Mouse (Mus musculus) spleen, embryonic (tissue): ENCODE data around the gene Vipr1.
"Not testable (repeated sequence)": the region's sequence is repeated elsewhere in the genome, so short reads cannot be mapped to it uniquely, and the experiment has no call there.

ENCODE experiments used
- CTCF ChIA-PET: fragments of 350-600 bp; sonication (Branson Sonifier 250); formaldehyde crosslinking; loops from one replicate; lab custom pipeline; 2022; lab: Charles Lee

Vipr1 gene

GRCm38 (mm10) chr9:121642401-121643181 is at the start of gene Vipr1:
Gene Vipr1 (plus strand): TSS chr9:121642716.
- CTCF ChIA-PET: no interaction called here

GRCm38 (mm10) chr9:121592948-121593550 is 49.5 kb upstream of the Vipr1 start:
- CTCF ChIA-PET: no interaction called here

- CTCF ChIA-PET: not testable (repeated sequence)
Measured at GRCm38 (mm10) chr9:121593768-121594167, 48.7 kb upstream of the Vipr1 start.

GRCm38 (mm10) chr9:121594771-121595170 is 47.7 kb upstream of the Vipr1 start:
- CTCF ChIA-PET: no interaction called here

GRCm38 (mm10) chr9:121598106-121598505 is 44.4 kb upstream of the Vipr1 start:
- CTCF ChIA-PET: no interaction called here

DNA sequence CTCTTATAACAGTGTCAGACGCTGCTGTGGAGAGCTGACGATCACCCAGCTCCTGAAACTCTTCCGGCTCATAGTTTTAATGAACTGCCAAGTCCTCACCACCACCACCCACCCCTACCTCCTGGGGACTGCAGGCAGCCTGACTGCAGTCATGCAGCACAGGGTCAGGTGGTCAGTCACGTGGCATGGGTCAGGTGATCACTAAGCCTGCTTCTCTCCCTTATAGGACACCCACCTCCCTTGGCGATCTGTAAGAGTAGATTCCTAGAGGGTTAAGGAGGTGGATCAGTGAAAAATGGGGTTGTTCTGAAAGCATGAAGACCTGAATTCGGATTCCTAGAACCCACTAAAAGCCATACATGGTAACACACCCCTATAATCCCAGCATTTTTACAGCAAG is 43.0 kb upstream of the Vipr1 start:
- CTCF ChIA-PET: no interaction called here

GRCm38 (mm10) chr9:121600201-121600860 is 42.2 kb upstream of the Vipr1 start:
- CTCF ChIA-PET: no interaction called here

DNA sequence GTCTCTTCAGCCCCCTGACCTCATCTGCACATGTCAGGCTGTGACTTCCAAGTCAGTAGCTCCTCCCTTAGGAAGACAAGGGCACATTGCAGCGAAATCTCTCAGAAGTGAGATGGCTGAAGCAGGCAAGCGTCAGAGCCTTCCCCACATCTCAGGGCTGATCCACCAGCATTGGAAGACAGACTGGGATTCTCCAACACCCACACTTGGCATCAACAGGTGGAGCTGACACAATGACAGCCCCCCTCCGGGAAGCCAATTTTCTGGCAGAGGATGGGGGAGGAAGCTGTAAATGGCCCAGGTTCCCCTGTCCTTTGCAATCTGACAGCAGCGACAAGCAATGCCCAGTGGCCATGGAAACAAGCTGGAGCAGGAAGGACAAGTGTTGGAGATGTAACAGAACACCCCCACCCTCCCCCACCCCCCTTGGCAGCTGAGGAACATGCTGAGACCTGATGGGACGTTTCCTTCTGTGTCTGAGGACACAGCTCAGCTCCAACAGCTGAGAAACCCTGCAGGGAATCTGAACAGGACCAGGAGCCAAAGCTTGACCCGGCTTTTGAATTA is 41.6 kb upstream of the Vipr1 start:
- CTCF ChIA-PET: no interaction called here

GRCm38 (mm10) chr9:121602381-121602780 is 40.1 kb upstream of the Vipr1 start:
- CTCF ChIA-PET: interaction anchor here (0.8 kb wide), 1 partner anchor 136 kb away, joined by 14 read pairs; no protein-coding TSS in a partner anchor

- CTCF ChIA-PET: interaction anchor here (0.6 kb wide), 1 partner anchor 125 kb away, joined by 4 read pairs; no protein-coding TSS in a partner anchor
Measured at GRCm38 (mm10) chr9:121605414-121606278, 36.9 kb upstream of the Vipr1 start.

- CTCF ChIA-PET: interaction anchor here (0.6 kb wide), 1 partner anchor 126 kb away, joined by 4 read pairs; no protein-coding TSS in a partner anchor
Measured at GRCm38 (mm10) chr9:121606498-121607096, 35.9 kb upstream of the Vipr1 start.

GRCm38 (mm10) chr9:121609381-121609780 is 33.1 kb upstream of the Vipr1 start:
- CTCF ChIA-PET: no interaction called here

DNA sequence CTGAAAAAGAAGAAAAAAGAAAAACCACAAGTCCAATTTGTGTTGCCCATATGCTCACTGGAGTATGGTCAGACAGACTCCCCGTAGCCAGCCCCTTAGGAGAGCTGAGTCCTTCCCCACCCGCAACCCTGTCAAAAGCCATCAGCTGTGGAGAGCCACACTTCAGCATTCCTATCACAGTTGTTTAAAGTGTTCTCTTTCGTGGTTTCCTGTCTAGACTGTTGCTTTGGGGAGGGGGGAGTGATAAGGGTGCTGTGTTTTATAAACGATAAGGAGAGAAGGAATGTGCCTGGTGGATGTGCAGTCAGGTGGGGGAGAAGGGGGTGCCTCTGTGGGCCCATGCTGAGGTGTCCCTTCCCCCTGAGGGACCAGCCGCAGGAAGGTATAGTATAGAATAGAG is 29.3 kb upstream of the Vipr1 start:
- CTCF ChIA-PET: no interaction called here

- CTCF ChIA-PET: no interaction called here
Measured at GRCm38 (mm10) chr9:121614241-121614757, 28.2 kb upstream of the Vipr1 start.

DNA sequence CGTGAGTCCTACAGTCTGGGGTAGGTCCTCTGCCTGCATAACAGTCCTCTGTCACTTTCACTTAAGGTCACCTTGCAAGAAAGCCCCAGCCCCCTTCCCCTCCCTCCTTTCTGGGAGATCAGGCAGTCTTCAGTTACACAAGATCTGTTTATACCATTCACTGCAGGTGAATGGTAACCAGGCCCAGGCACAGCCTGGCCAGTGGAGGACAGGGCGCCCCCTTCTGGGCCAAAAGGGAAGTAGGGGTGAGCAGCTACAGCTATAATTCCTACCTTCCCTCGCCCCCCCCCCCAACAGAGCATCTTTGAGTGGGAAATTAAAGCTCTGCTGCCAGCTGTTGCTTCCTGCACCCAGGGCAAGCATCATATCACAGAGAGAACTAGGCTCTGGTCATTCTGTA is 26.0 kb upstream of the Vipr1 start:
- CTCF ChIA-PET: interaction anchor here (0.7 kb wide), 1 partner anchor 225 kb away, joined by 3 read pairs; no protein-coding TSS in a partner anchor

GRCm38 (mm10) chr9:121619441-121619840 is 23.1 kb upstream of the Vipr1 start:
- CTCF ChIA-PET: no interaction called here

- CTCF ChIA-PET: no interaction called here
Measured at GRCm38 (mm10) chr9:121623235-121623634, 19.3 kb upstream of the Vipr1 start.

DNA sequence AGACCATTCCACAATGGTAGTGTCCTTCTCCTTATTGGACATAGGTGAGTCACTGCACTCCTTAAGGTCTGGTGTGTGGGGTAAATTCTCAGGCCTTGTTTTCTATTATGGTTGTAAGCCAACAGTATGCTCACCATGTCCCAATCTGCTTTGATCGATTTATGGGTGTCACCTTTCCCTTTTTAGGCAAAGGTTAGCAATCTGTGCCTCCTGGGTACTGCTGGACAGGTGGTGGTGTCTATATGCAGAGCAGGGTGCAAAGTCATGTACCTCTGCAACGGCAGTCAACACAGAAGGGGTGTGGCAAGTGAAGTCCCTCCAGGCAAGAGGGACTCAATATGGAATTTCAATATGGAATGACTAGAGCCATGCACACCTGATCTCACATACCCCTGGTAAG is 17.6 kb upstream of the Vipr1 start:
- CTCF ChIA-PET: no interaction called here

DNA sequence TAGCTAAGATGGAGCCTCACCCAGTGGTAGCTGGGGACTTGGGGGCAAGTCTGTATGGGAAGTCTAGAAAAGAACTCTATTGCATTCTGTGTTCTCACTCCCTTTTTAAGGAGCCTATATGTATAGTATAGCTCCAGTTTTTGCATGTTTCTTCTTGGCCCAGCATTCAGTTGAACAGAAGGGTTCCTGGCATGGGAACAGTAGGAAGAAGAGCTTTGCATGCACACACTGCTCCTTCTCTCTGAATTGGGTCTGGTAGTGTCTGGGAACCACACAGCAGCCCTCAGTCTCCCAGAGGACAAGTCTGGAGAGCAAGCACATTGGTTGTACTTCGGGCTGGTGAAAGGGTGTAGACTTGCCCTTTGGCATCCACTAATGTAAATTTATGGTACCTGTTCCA is 11.9 kb upstream of the Vipr1 start:
- CTCF ChIA-PET: interaction anchor here (0.6 kb wide), 1 partner anchor 1895 kb away, joined by 7 read pairs; no protein-coding TSS in a partner anchor

GRCm38 (mm10) chr9:121631946-121632345 is 10.6 kb upstream of the Vipr1 start:
- CTCF ChIA-PET: no interaction called here
